Mouse (Mus musculus) CH12.LX (cell line): ENCODE measurements at regions not wholly inside any gene's neighbourhood (a gene's known extent, or its start where the extent isn't known, plus 50 kb on each side); places are given as distances from the start of the nearest gene placed in this dataset.
A peak's percentile ranks its signal among the peaks of the same experiment; 100 is the strongest.

Source experiments
- CTCF ChIP-seq, 2 experiments: IDR thresholded peaks in 1 of 2; conservative IDR thresholded peaks in 1 of 2; 2 replicates each; pipeline ENCODE4 v1.5.1; 2011 to 2012; ENCODE audit warnings: low read depth in 2 of 2, low read length in 2 of 2, improper control_type of control experiment in 1 of 2, inconsistent platforms in 1 of 2, mild to moderate bottlenecking in 1 of 2, moderate library complexity in 1 of 2
- EP300 ChIP-seq: IDR thresholded peaks from 2 replicates; pipeline ENCODE4 v1.6.1; 2011; ENCODE audit warnings: low read length, improper control_type of control experiment

- no peak for TF ChIP-seq EP300
- peak in 1 of 2 experiments; percentile 72; a peak in 3 of 4 replicates for TF ChIP-seq CTCF (conservative IDR thresholded peaks at IDR 0.05 in 1 of 2, IDR thresholded peaks at IDR 0.05 in 1 of 2; ENCODE audit: low read depth in 2 of 2, low read length in 2 of 2)
Observed at GRCm38 (mm10) chr9:97162465-97162864, 51.5 kb upstream of the Slc25a36 start.
